Comparison of ENCODE assay signal across 16 mouse cellular contexts in the genomic region with DNA sequence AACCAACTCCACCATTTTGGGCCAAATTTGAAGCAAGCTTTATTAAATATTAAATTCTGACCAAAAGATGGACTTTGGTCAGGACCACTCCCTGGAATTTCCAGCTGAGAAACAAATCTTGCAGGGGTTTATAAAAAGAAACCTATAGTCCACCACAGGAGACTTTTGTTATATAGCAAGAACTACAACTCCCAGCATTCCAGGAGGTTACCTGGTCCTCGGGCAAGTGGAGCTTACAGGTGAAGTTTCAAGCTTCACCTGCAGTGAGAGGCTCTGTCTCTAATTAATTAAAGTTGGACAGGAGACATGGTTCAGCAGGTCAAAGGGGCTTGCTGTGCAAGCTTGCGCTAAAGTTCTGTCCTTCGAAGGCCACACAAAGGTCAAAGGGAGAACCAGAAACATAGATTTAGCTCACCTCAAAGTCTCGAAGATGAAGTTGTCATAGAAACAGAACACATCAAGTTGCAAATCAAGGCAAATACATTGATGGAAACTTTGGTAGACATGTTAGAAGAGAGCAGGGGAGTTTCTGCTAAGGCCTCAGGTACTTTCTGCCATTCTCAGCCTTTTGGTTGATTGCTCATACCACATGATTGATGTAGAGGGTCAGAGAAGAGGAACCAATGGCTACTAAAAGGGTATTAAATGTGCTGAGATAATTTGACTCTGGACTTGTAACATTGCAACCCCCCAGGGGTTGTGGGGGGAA.
DNase-seq lines count a peak whose midpoint lies in the region; ATAC-seq and TF ChIP-seq lines count a peak whose summit lies in the region.
"Had no signal": no experiment of that assay in that cellular context is flagged by ENCODE, and none has a peak within 500 bp of the region (broad histone marks: within the 10 kb centered on the region; RNA-seq: fewer than 3 reads in every experiment).

No protein-coding gene starts in this region.

- 0 out of 2 replicates have a peak, but pooled peaks cover 4% of the 10 kb centered on the region for H3K79me2 ChIP-seq in macrophage (ENCODE audit: inconsistent target)

- TF ChIP-seq EP300 in stomach, postnatal 0 days (optimal IDR thresholded peaks at IDR 0.05): no peak

- no peaks in the 10 kb centered on the region for H3K27me3 ChIP-seq in embryonic facial prominence, embryonic 14.5 days (replicated peaks; ENCODE audit: control insufficient read depth, insufficient read depth, low read length)
- H3K27me3 ChIP-seq in embryonic facial prominence, embryonic 10.5 days (replicated peaks; ENCODE audit: low read depth, poor library complexity, severe bottlenecking): no peaks in the 10 kb centered on the region
- no peaks in the 10 kb centered on the region for H3K27me3 ChIP-seq in testis, adult 2 months (ENCODE audit: control insufficient read depth, insufficient read depth, low read length)
- no peaks in the 10 kb centered on the region for H3K27me3 ChIP-seq in stomach, postnatal 0 days (ENCODE audit: control insufficient read depth, insufficient read depth, low read length)
- H3K27me3 ChIP-seq in intestine, embryonic 15.5 days (replicated peaks): no peaks in the 10 kb centered on the region
- H3K27me3 ChIP-seq: embryonic facial prominence, embryonic 12.5 days; forebrain, embryonic 13.5 days; heart, embryonic 12.5 days; hindbrain, embryonic 15.5 days had no signal

- TF ChIP-seq CTCF in testis, adult 2 months (IDR thresholded peaks at IDR 0.05; ENCODE audit: control insufficient read depth, insufficient read depth, insufficient replicate concordance, low read depth, low read length): no peak
- TF ChIP-seq CTCF in stomach, postnatal 0 days (IDR thresholded peaks at IDR 0.05; ENCODE audit: low read depth): no peak

- DNase-seq in embryonic facial prominence, embryonic 14.5 days (ENCODE audit: low spot score): no peak
- DNase-seq in embryonic facial prominence, embryonic 10.5 days (ENCODE audit: low spot score): no peak
- no peak for DNase-seq in testis, postnatal 14 days (ENCODE audit: low spot score)
- DNase-seq in stomach, postnatal 0 days (ENCODE audit: low spot score): no peak
- DNase-seq: adrenal gland, postnatal 10 days; cerebellum, adult 11-12 months; cerebellum, postnatal 10 days; embryo, embryonic 11 days had no signal

- no peak for TF ChIP-seq POLR2A in testis, adult 2 months (IDR thresholded peaks at IDR 0.05; ENCODE audit: control insufficient read depth, low read depth, low read length)

- no peaks in the 10 kb centered on the region for H3K9me3 ChIP-seq in embryonic facial prominence, embryonic 14.5 days (ENCODE audit: control insufficient read depth, low read length)
- H3K9me3 ChIP-seq in embryonic facial prominence, embryonic 10.5 days: no peaks in the 10 kb centered on the region
- no peaks in the 10 kb centered on the region for H3K9me3 ChIP-seq in stomach, postnatal 0 days (ENCODE audit: control insufficient read depth, low read length)
- H3K9me3 ChIP-seq in intestine, embryonic 15.5 days: no peaks in the 10 kb centered on the region
- H3K9me3 ChIP-seq: embryonic facial prominence, embryonic 12.5 days; forebrain, embryonic 13.5 days; heart, embryonic 12.5 days; hindbrain, embryonic 15.5 days had no signal

- no peak overlapping the region for H3K4me2 ChIP-seq in embryonic facial prominence, embryonic 14.5 days (ENCODE audit: low read depth, low read length)
- H3K4me2 ChIP-seq in stomach, postnatal 0 days (replicated peaks; ENCODE audit: low read depth): no peak overlapping the region
- H3K4me2 ChIP-seq in intestine, embryonic 15.5 days (replicated peaks): no peak overlapping the region
- H3K4me2 ChIP-seq: embryonic facial prominence, embryonic 12.5 days; forebrain, embryonic 13.5 days; heart, embryonic 12.5 days; hindbrain, embryonic 15.5 days had no signal

- 79% methylated on average over 4 of the region's 4 CpGs for WGBS in embryonic facial prominence, embryonic 14.5 days
- 82% methylated on average over 4 of the region's 4 CpGs for WGBS in embryonic facial prominence, embryonic 10.5 days
- 98% methylated on average over 4 of the region's 4 CpGs for WGBS in macrophage (ENCODE audit: missing documents)
- WGBS in stomach, postnatal 0 days: 78% methylated on average over 4 of the region's 4 CpGs
- 81% methylated on average over 4 of the region's 4 CpGs for WGBS in intestine, embryonic 15.5 days

- peak overlapping the region; percentile 34; the same call in 1 of the 2 replicates for H3K27ac ChIP-seq in embryonic facial prominence, embryonic 14.5 days (replicated peaks; ENCODE audit: low read depth, low read length)
- H3K27ac ChIP-seq in embryonic facial prominence, embryonic 10.5 days (replicated peaks): no peak overlapping the region
- H3K27ac ChIP-seq in testis, adult 2 months (ENCODE audit: control insufficient read depth, insufficient read depth, low read depth, low read length): no peak overlapping the region
- H3K27ac ChIP-seq in macrophage: peak overlapping the region; percentile 89
- no peak overlapping the region for H3K27ac ChIP-seq in stomach, postnatal 0 days (replicated peaks)
- H3K27ac ChIP-seq in intestine, embryonic 15.5 days: no peak overlapping the region
- H3K27ac ChIP-seq: forebrain, embryonic 13.5 days; hindbrain, embryonic 15.5 days had no signal

- no peak overlapping the region for H3K9ac ChIP-seq in embryonic facial prominence, embryonic 14.5 days (ENCODE audit: low read depth, low read length)
- no peak overlapping the region for H3K9ac ChIP-seq in stomach, postnatal 0 days (ENCODE audit: low read length)
- no peak overlapping the region for H3K9ac ChIP-seq in intestine, embryonic 15.5 days
- H3K9ac ChIP-seq: embryonic facial prominence, embryonic 12.5 days; forebrain, embryonic 13.5 days; heart, embryonic 12.5 days; hindbrain, embryonic 15.5 days had no signal

- no peaks in the 10 kb centered on the region for H3K4me1 ChIP-seq in embryonic facial prominence, embryonic 14.5 days (ENCODE audit: control insufficient read depth, insufficient read depth, low read length)
- peaks cover 7% of the 10 kb centered on the region; the same call in 1 of the 2 replicates for H3K4me1 ChIP-seq in embryonic facial prominence, embryonic 10.5 days
- peaks cover 18% of the 10 kb centered on the region for H3K4me1 ChIP-seq in testis, adult 2 months (ENCODE audit: control insufficient read depth, insufficient read depth, low read length)
- no peaks in the 10 kb centered on the region for H3K4me1 ChIP-seq in stomach, postnatal 0 days (replicated peaks; ENCODE audit: control insufficient read depth, insufficient read depth)
- 0 out of 2 replicates have a peak, but pooled peaks cover 3% of the 10 kb centered on the region for H3K4me1 ChIP-seq in intestine, embryonic 15.5 days (replicated peaks)
- H3K4me1 ChIP-seq: forebrain, embryonic 13.5 days; hindbrain, embryonic 15.5 days had no signal

- no peak for ATAC-seq in embryonic facial prominence, embryonic 14.5 days (ENCODE audit: low read depth)
- ATAC-seq in stomach, postnatal 0 days (ENCODE audit: low FRiP score, low TSS enrichment): no peak
- no peak for ATAC-seq in intestine, embryonic 15.5 days
- ATAC-seq: forebrain, embryonic 13.5 days; intestine, postnatal 0 days had no signal

- no peaks in the 10 kb centered on the region for H3K36me3 ChIP-seq in embryonic facial prominence, embryonic 14.5 days (ENCODE audit: control insufficient read depth, insufficient read depth, low read length)
- H3K36me3 ChIP-seq in embryonic facial prominence, embryonic 10.5 days (replicated peaks): no peaks in the 10 kb centered on the region
- no peaks in the 10 kb centered on the region for H3K36me3 ChIP-seq in testis, adult 2 months (ENCODE audit: control insufficient read depth, insufficient read depth, low read length)
- no peaks in the 10 kb centered on the region for H3K36me3 ChIP-seq in macrophage (ENCODE audit: inconsistent target)
- no peaks in the 10 kb centered on the region for H3K36me3 ChIP-seq in stomach, postnatal 0 days (ENCODE audit: control insufficient read depth, insufficient read depth, low read length)
- H3K36me3 ChIP-seq in intestine, embryonic 15.5 days: no peaks in the 10 kb centered on the region
- H3K36me3 ChIP-seq: embryonic facial prominence, embryonic 12.5 days; heart, embryonic 12.5 days; hindbrain, embryonic 15.5 days had no signal

- no peak overlapping the region for H3K4me3 ChIP-seq in embryonic facial prominence, embryonic 14.5 days (ENCODE audit: low read depth, low read length)
- H3K4me3 ChIP-seq in embryonic facial prominence, embryonic 10.5 days: no peak overlapping the region
- H3K4me3 ChIP-seq in testis, adult 2 months (ENCODE audit: control insufficient read depth, low read depth, low read length): peak overlapping the region; percentile 68
- no peak overlapping the region for H3K4me3 ChIP-seq in macrophage (ENCODE audit: inconsistent target)
- H3K4me3 ChIP-seq in stomach, postnatal 0 days (ENCODE audit: low read depth, low read length): no peak overlapping the region
- no peak overlapping the region for H3K4me3 ChIP-seq in intestine, embryonic 15.5 days (replicated peaks)
- H3K4me3 ChIP-seq: embryonic facial prominence, embryonic 12.5 days; forebrain, embryonic 13.5 days; heart, embryonic 12.5 days; hindbrain, embryonic 15.5 days had no signal

Comparison
In these comparisons a context has a peak if more than half of its experiments do, and no peak if none do; other contexts are left out.
1. H3K27ac ChIP-seq: peak in embryonic facial prominence, embryonic 14.5 days (single experiment) and macrophage (single experiment); none in embryonic facial prominence, embryonic 10.5 days (single experiment), testis, adult 2 months (single experiment), stomach, postnatal 0 days (single experiment) and intestine, embryonic 15.5 days (single experiment).